Mouse (Mus musculus) cortical plate, adult 2 months (tissue): ENCODE data around the gene Nfxl1.

Experiments
- CTCF ChIP-seq: fragments of 200-500 bp; IDR thresholded peaks from 2 replicates; pipeline ENCODE4 v1.5.1; 2011; ENCODE audit warnings: mild to moderate bottlenecking, control low read depth, low read length; ENCODE audit not compliant: insufficient read depth; ENCODE audit errors: extremely low read depth
- POLR2A ChIP-seq: fragments of 200-500 bp; IDR thresholded peaks from 2 replicates; pipeline ENCODE4 v1.6.1; 2011; ENCODE audit warnings: mild to moderate bottlenecking, low read length, control low read depth; ENCODE audit not compliant: insufficient read depth; ENCODE audit errors: extremely low read depth

- TF ChIP-seq CTCF (no peak), POLR2A (no peak)
Measured at GRCm38 (mm10) chr5:72603138-72603537, 43.7 kb upstream of the Nfxl1 start.
